Mouse (Mus musculus) leukemia stem cell, adult 10-12 weeks (primary cell): ENCODE measurements around the gene Bloc1s2. TPM values are rescaled to one million over a fixed set of nuclear protein-coding genes. Genes with fewer than 3 reads are reported as not detected.

Experiments used
- polyA plus RNA-seq: library from polyadenylated mRNA; stranded (reverse); fragments of >175 nt; gene quantifications from 2 replicates; pipeline ENCODE4 v1.2.3, GENCODE M21; 2012; ENCODE audit warnings: low replicate concordance

Bloc1s2 gene
- 48.0 and 95.0 TPM in 2 replicates for polyA plus RNA-seq

DNA sequence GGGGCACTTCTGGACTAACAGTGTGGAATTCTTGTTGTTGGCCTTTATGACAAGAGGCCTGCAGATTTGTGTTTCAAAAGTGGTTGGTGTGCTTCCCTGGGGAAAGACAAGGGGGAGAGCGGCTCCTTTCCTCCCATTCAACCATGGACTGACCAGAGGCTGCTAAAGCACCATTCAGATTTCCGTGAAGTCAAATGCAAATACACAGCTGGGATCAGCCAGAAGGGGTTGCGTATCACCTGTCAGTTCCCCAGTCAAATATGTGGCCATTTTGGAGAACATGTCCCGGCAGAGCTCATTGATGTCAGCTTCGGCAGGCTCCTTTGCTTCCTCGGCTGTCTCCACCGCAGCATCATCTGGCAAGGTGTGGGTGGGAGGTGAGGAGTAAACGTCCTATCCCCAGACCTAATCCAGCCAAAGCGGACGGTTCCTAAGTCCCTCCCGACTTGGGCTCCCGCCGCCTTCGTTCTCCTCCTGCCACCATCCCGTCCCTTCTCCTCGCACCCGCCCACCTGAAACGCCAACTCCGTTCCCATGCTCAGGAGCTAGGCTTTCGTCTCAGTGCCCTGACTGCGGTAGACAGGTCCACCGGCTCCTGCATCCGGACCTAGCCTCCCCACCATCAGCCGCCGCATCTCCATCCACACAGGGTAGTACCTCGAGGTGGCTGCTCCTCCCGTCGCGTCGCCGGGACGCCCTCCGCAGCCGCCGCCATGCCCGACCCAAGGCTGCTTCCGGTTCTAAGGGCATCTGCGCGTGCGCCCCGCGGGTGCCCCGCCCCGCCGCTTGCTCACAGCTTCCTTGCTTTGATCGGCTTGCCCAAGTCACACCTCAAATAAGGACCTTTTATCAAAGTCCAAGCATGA lies at the start of gene Bloc1s2:
Bloc1s2 (minus strand) TSS at position 745 of the 866 bp plus-strand sequence.

DNA sequence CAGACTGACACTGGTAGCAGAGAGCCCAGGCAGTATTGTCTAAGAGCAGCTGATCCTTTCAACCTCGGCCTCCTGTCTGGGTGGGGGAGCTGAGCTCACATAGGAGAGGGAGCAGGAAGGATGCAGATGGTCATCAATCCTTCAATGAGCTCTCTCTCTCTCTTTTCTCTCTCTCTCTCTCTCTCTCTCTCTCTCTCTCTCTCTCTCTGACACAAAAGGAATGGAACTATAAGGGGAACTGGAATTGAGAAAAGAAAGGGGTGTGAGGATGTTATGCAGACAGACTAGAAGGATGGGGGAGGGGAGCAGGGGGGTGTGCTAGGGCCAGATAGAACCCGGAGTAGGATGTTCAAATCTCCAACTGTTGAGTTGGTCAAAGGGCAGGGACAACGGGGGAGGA lies 46.1 kb upstream of the Bloc1s2 start, which contains the start of gene Pkd2l1:
Pkd2l1 (minus strand) TSS at position 101 of the 400 bp plus-strand sequence.

DNA sequence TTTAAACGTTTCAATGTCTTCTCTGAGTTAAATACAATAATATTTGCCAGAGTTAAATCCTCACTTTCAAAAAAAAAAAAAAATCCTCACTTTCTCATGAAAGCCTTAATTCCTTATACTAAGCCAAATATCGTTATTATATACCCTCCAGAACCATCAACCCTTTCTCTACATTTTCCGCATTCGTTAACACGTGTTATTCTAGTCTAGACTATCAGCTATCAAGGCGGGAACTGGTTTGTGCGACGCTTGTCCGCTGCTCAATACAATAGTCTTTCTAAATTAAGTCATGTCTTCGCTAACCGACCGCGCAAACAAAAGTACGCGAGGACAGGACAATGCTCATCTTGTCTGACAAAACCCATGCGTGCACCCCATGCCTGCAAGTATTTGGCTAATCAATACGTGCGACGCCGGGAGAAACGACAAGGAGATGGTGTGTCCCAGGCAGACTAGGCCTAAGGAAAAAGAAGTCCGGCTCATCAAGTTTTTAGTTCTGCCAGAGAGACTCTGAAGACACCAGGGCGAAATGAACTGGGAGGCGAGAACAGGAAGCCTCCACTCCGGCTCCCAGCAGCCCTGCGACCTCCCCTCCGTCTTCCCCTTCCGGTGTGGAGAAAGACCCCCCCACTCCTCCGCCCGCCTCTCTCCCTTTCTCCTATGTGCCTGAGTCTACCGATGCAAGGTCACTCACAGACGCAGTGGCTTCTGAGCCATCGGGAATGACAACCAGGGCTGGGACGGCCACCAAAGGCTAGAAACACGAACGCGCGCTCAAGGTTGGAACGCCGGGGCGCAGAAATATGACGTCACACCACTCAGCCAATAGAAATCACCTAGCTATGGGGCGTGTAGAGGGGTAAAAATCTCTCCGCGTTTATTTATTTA lies 10.9 kb downstream of the Bloc1s2 start, which contains the start of gene Cwf19l1:
Cwf19l1 (minus strand) TSS at position 805 of the 888 bp plus-strand sequence.

DNA sequence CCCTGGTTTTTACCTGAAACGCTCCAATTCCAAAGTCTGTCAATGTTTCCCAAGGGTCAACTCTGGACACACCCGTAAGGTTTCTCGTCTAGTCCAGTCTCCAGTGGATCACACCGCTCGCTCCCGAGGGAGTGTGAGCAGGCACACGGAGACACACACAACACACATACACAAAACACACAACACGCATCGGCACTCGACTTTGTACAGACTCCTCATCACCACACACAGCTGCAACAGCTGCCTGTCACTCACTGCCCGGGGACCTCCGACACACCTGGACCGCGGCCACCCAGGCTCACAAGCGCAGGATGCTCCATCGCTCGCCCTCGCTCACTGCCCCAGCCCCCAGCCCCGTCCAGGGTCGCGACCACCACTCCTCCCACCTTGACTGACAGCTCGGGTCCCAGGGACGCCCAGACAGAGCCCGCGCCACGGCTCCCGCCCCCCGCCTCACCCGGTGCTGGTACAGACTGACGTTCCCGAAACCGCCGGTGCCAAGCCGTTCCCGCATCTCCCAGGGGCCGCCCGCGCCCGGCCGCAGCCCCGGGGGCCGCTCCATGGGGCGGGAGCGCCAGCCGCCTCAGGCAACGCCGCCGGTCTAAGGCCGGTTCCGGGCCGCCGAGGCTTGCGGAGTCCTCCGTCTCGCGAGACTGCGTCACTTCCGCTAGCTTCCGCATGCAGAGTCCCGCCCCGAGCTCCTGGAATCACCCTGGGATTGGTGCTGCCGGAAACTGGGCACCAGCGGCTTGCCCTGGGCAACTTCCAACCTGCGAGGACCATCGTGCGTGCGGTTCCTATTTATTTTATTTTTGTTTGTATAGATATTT lies 39.2 kb downstream of the Bloc1s2 start, which contains the start of gene Chuk:
Chuk (minus strand) TSS at position 650 of the 830 bp plus-strand sequence.

Other genes starting within 250 kb of the Bloc1s2 start
- 0.79 and 1.9 TPM in 2 replicates for gene Dnmbp, start 206.3 kb downstream of the Bloc1s2 start, polyA plus RNA-seq
- gene Cpn1, start 159.9 kb downstream of the Bloc1s2 start, polyA plus RNA-seq = 0.13 and 0.37 TPM in 2 replicates
- gene Cyp2c23, start 117.2 kb downstream of the Bloc1s2 start, polyA plus RNA-seq = not detected in 2 replicates
- 3.0 and 3.2 TPM in 2 replicates for gene Erlin1, start 76.7 kb downstream of the Bloc1s2 start, polyA plus RNA-seq
- 22.8 and 23.1 TPM in 2 replicates for gene Chuk, start 39.0 kb downstream of the Bloc1s2 start, polyA plus RNA-seq
- 3.9 and 7.5 TPM in 2 replicates for gene Cwf19l1, start 10.6 kb downstream of the Bloc1s2 start, polyA plus RNA-seq
- 0.07 TPM in 1 of 2 replicates, not detected in the other for gene Pkd2l1, start 46.0 kb upstream of the Bloc1s2 start, polyA plus RNA-seq
- gene Scd3, start 56.8 kb upstream of the Bloc1s2 start, polyA plus RNA-seq = not detected in 2 replicates
- gene Scd2, start 147.2 kb upstream of the Bloc1s2 start, polyA plus RNA-seq = 2.4 and 6.3 TPM in 2 replicates
- not detected in 2 replicates for gene Scd4, start 186.6 kb upstream of the Bloc1s2 start, polyA plus RNA-seq